Mouse (Mus musculus): ENCODE data around the gene Ces1d.
"Not testable (repeated sequence)": the region's sequence is repeated elsewhere in the genome, so short reads cannot be mapped to it uniquely, and the experiment has no call there.

Ces1d gene

DNA sequence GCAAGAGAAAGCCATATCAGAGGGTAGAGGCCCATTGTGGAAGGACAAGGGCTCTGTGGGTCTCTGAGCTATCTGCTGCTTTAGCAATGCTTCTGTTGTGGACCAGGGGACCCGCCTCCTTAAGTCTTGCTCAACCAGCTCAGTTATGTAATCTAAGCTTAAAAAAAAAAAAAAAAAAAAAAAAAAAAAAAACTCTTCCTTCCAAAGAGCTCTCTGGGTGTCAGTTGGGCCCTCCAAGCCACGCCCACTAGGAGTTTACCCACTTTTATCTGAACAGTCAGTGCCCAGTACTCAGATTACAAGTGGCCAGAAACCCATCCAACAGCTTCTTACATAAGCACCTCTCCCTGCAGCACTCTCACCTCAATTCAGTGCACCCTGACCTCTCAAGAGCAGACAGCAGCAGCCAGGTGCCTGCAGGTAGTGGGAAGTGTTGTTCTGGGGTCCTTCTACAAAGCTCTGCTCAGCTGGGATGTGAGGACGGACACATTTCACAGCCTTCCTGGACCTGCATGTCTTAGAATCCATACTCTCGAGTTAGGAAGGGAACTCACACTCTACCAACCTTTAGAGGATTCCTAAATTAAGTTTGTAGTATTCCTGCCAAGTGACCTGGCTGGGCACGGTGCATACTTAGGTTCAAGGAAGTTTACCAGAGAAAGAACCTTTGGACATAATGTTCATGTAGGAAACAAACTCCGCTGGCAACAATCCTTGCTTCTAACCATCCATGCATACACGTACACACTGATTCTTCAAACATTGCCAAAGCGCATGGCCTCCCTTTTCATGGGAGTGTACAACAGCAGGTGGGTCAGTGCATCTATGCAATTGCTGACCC is at the start of gene Ces1d:
TSS of gene Ces1d (minus strand) at position 154 of the 841 bp plus-strand sequence.
- DNase-seq: no peak

DNA sequence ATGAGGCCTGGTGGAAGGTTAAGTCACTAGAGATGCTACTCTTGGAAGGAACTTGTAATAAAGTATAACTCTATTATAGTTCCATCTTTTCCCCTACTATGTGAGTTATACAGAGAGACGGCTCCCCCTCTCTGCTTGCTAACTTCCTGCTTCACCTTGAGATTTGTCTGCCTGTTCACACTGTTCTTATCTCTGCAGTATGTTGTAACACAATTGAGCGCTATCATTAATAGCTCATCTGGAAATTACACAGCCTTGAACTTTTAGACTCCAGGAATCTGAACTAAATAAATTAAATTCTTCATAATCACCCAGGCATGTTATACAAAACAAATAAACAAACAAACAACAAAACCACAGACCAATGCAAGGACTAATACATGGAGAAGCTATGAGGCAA is 48.4 kb upstream of the Ces1d start:
- DNase-seq: no peak

GRCm38 (mm10) chr8:93239884-93240283 is 42.2 kb upstream of the Ces1d start:
- DNase-seq: no peak

- DNase-seq: no peak
These were observed 38.0 kb upstream of the Ces1d start for GRCm38 (mm10) chr8:93235681-93236080.

DNA sequence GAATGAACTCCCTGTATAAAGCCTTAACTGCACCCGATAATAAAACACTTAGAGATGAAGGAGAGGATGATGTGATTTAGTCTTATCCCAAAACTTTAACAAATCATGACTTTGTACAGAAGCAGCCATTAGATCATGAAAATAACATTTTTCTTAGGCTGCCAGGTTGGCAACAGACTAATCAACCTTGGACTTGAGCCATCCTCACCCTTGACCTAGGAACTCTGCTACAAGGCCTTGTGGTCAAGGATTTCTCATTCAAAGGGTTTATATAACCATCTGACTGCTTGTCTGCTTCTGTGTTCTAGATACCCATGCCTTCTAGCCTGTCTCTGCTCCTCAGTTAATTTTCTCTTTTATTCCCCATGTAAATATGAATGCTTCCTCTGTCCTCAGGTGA is 37.1 kb upstream of the Ces1d start:
- no peak for DNase-seq

GRCm38 (mm10) chr8:93234068-93234467 is 36.4 kb upstream of the Ces1d start:
- DNase-seq: no peak

- DNase-seq: no peak
These were observed 31.8 kb upstream of the Ces1d start, which contains the start of gene Ces1e for GRCm38 (mm10) chr8:93229446-93229845. Gene Ces1e, minus strand, starts transcription at chr8:93229619.

- no peak for DNase-seq
These were observed 31.2 kb upstream of the Ces1d start for GRCm38 (mm10) chr8:93228673-93229370.

DNA sequence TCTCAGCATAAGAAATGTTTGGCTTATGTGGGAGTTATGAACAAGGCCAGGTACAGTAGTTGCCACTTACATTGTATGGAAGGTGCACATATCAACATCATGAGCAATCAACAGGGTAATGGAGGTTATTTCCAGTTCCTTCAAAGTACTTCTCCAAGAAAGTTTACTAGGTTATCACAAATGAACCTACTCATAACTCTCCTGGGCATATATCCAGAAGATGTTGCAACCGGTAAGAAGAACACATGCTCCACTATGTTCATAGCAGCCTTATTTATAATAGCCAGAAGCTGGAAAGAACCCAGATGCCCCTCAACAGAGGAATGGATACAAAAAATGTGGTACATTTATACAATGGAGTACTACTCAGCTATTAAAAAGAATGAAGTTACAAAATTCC is 28.8 kb upstream of the Ces1d start:
- DNase-seq: not testable (repeated sequence)

DNA sequence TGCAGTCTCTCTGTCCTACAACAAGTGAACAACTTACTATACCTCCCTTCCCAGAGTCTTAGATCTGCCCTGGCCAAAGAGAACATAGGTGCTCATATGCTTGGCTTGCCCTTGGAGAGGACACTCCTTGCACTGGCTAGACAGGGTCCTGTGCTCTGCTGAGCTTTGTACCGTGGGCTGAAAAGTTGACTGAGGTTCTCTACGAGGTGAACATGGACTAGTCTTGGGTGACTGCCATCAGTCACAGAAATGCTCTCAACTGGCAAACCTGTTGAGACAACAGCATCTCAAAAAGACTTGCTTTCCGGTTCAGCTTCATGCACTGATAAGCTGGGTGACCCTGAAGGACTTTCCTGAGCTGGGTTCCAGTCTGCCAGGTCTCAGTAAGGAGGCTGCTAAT is 24.3 kb upstream of the Ces1d start:
- DNase-seq: no peak

DNA sequence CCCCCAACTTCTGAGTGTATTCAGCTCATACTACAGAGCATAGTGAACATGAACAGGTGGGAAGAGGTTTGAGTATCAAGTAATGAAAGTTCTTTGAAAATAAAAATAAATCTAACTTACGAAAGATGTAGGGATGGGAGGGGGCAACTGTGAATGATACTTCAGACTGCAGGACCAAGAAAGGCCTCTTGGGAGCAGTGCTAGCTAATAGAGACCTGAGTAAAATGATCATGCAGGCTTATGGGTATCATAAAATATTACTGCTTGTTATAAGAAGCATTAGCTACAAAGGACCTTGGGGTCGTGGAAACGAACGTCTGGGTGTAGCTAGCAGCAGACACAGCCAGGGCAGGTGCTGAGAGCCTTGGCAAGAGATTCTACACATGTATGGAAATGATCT is 20.2 kb upstream of the Ces1d start:
- DNase-seq: no peak

GRCm38 (mm10) chr8:93217375-93217774 is 19.7 kb upstream of the Ces1d start:
- no peak for DNase-seq

- no peak for DNase-seq
These were observed 13.5 kb upstream of the Ces1d start for GRCm38 (mm10) chr8:93211091-93211490.

DNA sequence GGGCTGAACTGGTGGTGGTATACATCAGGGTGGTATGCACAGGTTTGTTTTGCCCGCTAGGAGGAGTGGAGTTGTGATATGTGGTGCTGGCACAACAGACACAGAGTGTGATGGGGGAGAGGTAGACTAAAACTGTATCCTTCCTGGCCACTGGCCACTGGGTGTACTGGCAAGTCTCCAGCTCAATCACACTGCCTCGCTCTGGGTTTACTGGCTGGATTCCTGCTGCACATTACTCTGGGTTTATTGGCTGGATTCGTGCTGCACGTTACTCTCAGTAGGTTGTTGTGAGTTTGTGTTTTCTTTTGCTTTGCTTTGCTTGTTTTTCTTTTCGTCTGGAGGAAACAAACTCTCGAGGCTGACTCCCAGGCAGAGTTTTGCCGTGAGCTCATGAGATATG is 1.5 kb upstream of the Ces1d start:
- DNase-seq: not testable (repeated sequence)

- no peak for DNase-seq
These were observed 1.2 kb downstream of the Ces1d start for GRCm38 (mm10) chr8:93196436-93196835.

GRCm38 (mm10) chr8:93180581-93181129 is 17.0 kb downstream of the Ces1d start:
- DNase-seq: no peak

DNA sequence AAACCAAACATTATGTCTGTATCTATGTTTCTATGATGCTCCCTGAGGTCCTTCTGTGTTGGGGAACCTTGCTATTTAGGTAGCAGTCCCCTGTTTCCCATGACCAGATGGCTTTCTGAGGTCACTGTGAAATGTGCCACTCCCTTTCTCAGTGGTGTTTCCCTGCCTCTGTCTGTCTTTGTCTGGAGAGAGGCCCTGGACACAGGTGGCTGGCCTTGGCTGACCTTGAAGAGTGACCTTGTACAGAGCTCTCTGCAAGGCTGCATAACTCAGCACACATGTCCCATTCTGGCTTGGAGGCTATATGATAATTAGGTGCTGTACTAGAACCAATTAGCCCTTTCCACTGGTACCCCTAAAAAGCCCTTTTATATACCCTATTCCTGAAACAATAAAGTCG is 21.0 kb downstream of the Ces1d start:
- no peak for DNase-seq

DNA sequence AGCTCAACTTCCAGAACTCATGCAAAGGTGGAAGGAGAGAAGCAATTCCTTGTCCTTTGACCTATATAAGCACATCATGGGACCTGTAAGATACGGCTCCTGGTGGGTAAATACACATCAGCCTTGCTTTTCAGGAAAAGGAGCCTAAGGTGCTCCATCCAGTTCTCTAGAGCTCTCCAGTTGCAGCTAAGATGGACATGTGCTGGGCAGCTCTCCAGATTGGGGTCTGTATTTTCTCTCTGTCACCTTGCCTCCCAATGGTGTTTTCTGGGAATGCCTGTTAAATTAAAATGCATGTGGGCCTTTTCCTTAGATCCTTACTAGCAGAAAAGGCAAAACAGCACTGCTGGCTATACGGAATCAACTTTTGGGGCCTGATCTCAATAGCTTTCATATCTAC is 23.1 kb downstream of the Ces1d start:
- DNase-seq: no peak

GRCm38 (mm10) chr8:93171846-93172590 is 25.6 kb downstream of the Ces1d start:
- no peak for DNase-seq

DNA sequence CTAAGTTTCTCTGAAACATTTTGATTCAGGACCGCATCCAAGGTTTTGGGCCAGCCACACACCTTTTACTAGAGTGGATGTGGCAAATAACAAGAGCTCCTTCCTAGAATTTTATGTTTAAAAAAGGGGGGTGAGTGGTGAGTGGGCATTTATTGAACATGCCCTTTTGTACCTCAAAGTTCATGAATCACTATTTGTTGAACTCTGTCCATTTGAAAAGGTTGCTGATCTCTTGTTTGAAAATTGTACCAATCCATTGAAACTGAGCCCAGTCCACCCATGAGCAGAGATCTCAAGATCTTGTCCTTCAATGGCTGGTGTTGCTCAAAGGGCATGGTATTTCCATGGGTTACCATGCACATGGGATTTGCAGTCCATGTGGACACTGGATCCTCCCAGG is 34.3 kb downstream of the Ces1d start:
- no peak for DNase-seq

- no peak for DNase-seq
These were observed 46.2 kb downstream of the Ces1d start for GRCm38 (mm10) chr8:93151401-93151800.

- DNase-seq: no peak
These were observed 50.3 kb downstream of the Ces1d start for GRCm38 (mm10) chr8:93147331-93147730.

DNA sequence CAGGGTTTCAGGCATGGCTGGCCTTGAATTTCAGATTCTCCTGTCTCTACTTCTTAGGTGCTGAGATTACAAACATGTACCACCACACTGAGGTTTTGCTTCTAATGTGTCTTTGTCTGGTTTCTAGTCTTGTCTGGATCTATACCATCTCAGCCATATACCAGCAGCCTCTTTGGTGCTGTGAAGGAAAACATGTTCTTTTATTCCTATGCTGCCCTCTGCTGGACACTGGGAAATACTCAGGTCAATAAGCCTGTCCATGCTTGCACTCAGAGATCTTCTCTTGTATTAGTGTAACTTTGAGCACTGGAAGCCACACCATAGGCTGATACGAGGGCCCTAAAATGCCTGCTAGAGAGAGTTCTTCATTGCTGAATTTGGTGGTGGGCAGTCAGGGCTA is 56.9 kb downstream of the Ces1d start:
- DNase-seq: peak; percentile 3

Measured in thymus, postnatal 14 days (tissue).